Mouse (Mus musculus): ENCODE data around the gene Zfp944.
"Not testable (repeated sequence)": the region's sequence is repeated elsewhere in the genome, so short reads cannot be mapped to it uniquely, and the experiment has no call there.

Gene Zfp944

DNA sequence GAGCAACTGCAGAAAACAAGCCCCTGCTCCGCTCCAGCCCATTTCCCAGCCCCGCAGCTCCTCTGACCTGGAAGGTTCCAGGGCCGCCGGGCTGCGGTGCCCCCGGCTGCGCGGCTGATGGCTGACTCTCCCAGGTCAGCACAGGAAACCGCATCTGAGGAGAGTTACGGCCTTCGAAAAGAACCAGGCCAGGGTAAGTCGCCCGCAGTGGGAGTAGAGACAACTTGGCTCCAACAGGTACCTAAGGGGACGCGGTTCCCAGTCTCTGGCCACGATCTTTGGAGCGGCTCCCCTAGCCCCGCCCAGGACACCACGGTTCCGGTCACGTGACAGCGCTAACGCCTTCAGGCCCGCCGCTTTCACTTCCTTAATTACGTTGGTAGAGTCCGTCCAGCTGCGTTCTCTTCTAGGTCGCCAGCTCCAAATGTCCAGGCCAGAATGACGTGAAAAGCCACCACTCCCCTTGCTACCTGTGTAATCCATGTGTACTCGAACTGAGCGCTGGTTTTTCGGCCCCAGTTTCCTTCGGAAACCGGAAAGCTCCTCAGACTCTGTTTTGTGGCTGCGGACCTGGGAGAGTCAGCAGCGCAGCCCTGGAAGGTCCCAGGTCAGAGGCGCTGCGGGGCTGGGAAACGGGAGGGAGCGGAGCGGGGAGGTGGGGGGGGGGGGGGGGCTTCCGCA lies at the start of gene Zfp944, which contains the start of gene Zfp758:
Gene Zfp944 (minus strand): TSS at position 300 of the 681 bp plus-strand sequence.
Gene Zfp758 (plus strand): TSS at position 353 of the 681 bp plus-strand sequence.
- DNase-seq (ENCODE audit: low read depth) = peak; percentile 78

DNA sequence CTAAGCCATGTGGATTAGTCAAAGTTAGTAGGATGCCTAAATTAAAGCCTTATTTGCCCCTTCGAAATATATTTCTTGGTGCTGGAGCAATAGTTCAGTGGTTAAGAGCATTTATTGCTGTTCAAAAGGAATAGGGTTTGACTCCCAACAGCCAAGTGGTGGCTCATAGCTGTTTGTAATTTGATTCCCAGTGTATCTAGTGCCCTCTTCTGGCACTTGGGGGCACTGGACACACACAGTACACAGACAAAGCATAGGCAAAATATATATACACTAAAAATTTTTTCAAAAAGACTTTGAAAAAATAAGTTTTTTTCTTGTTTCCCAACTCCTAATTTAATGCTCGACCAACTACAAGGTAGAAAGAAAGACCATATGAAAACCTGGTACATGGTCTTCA lies 49.6 kb upstream of the Zfp944 start:
- peak; percentile 75 for DNase-seq (ENCODE audit: low read depth)

DNA sequence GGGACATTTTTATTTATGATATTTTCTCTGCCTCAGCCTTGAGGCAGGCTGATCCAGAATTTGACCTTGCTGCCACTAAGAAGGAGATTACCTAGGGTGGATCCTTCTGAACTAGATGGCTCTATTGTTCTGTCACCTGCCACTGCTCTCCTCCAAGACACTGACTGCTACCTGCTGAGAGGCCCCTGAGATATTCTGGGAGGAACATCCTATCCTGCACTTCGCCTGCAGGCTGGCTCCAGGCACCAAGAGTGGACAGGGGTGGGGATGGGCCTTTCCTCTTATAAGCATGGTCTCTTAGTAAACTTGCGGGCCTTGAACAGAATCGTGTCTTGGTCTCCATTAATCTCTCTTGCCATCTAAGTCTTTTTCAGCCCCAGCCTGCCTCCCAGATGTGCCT lies 2.7 kb upstream of the Zfp944 start:
- no peak for DNase-seq (ENCODE audit: low read depth)

DNA sequence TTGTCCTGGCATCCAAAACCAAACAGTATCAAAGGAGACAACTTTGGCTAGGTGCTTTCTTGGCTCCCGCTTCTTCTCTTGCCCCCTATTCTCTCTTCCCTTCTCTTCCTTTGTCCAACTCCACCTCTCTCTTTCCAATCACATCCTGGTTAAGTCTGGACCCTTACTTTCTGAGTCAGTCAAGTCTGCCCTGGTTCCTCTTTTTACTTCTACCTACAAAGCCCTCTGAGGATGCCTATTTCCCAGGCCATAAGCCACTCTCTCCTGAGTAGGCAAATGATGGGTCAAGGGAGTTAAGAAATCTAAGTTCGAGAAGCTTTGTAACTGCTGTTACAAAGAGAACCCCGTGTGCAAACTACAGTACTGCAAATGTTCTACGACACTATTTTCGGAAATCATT lies 628 bp downstream of the Zfp944 start:
- peak; percentile 62 for DNase-seq (ENCODE audit: low read depth)

DNA sequence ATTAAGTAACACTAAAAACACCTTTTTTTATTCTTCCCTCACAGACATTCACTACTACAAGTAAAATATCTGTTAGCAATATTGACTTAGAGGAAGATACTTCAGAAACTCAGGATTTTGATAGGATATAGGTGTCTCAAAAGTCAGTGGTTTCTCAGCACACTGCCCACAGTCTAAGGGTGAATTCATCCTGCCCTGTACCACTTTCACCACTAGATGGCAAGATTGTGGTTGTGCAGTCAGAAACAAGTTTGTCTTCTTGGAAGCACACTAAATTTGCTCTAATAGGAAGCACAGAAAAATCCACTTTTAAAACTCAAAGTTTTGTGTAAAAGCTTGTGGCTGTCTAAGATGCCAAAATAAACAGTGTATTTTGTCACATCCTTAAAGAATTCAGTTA lies 8.4 kb downstream of the Zfp944 start:
- DNase-seq (ENCODE audit: low read depth) = peak; percentile 77

DNA sequence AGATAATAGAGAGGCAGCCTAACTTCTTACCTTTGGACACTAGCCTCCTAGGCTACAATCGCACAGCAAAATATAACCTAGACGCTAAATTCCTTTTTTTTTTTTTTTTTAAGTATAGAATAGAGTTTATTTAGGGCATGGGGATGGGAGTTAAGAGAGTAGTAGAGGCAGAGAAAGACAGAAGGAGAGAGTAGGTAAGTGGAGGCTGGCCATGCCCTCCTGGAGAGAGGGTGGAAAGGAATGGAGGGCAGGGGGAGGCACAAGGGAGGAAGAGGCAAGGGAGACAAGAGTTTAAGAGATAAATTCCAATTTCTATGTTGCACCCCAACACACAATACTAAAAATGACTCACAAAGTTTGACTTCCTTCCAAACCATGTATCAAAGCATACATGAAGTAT lies 46.0 kb downstream of the Zfp944 start:
- not testable (repeated sequence) for DNase-seq (ENCODE audit: low read depth)

DNA sequence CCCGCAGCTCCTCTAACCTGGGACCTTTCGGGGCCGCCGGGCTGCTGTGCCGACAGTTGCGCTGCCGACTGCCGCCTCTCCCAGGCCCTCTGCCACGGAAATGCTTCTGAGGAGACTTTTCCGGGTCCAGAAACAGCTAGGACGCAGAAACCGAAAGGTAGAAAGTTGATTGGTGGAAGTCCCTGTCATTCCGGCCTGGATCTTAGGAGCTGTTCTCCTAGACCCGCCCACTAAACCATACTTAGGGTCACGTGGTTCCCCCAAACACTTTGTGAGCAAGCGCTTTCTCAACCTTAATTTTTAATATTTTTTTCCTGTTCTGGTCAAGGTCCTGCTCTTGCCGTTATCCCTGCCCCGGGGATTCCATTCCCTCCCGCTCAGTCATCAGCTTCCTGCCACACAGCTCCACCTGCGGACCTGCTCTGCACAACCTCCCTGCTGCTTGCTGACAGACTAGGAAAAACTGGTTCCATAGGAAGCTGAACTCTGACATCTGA lies 46.4 kb downstream of the Zfp944 start, which contains the start of gene CT030661.1:
Gene CT030661.1 (minus strand): TSS at position 108 of the 497 bp plus-strand sequence.
- peak; percentile 98 for DNase-seq (ENCODE audit: low read depth)

DNA sequence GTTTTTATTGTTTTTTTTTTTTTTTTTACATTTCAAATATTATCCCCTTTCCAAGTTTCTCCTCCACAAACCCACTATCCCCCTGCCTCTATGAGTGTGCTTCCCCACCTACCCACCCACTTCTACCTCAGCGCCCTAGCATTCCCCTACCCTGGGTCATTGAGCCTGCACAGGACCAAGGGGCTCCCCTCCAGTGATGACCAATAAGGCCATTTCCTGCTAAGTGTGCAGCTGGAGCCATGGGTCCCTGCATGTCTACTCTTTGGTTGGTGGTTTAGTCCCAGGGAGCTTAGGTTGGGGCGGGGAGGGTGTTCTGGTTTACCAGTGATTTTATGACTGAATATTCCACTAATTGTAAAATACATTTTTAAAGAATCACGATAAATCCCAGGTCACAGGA lies 47.0 kb downstream of the Zfp944 start:
- DNase-seq (ENCODE audit: low read depth) = not testable (repeated sequence)

Data from 416B (cell line).